Mouse (Mus musculus) spleen, adult 10 weeks (tissue): ENCODE results near the gene Prlh. TPM values are rescaled to one million over a fixed set of nuclear protein-coding genes. Genes with fewer than 3 reads are reported as not detected.

ENCODE experiments used
- polyA plus RNA-seq: library from polyadenylated mRNA; stranded (reverse); fragments of 350-450 nt; fragmentation: Illumina TruSeq; extraction: RNeasy Lipid Tissue Mini Kit (QIAGEN cat#74804); gene quantifications from one replicate; pipeline ENCODE4 v1.2.3, GENCODE M21; 2015; ENCODE audit warnings: low replicate concordance; ENCODE audit not compliant: insufficient read depth

Gene Prlh
- polyA plus RNA-seq, result not detected

GRCm38 (mm10) chr1:90952808-90953207 lies at the start of gene Prlh:
Gene Prlh (plus strand): TSS chr1:90953108.

GRCm38 (mm10) chr1:90914948-90915569 lies 37.8 kb upstream of the Prlh start, which contains the start of gene Mlph:
Gene Mlph (plus strand): TSS chr1:90915085.

DNA sequence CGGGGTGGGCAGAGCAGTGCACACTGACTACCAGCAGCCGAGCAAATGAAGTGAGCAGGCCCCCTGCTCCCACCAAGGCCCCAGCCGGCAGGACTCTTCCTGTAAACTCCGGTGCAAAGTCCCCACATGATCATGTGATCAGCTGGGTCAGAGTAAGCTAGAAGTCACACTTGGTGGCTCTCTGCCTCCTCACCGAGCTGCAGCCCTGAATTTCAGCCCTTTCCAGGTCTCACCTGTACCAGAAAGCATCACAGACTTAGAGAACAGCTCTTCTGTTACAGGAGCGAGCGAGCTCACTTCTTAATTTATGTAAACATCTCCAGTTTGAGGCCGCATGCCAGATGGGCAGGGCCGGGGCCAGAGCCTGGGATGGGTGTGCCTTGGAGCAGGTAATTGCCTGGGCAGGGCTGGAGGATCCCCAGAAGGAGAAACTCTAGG lies 16.5 kb downstream of the Prlh start, which contains the start of gene Rab17:
Rab17 (minus strand) TSS at position 315 of the 438 bp plus-strand sequence.

GRCm38 (mm10) chr1:90998268-90998890 lies 45.5 kb downstream of the Prlh start, which contains the start of gene Lrrfip1:
Gene Lrrfip1 (plus strand): TSS chr1:90998737.

Other genes starting within 250 kb of the Prlh start
- gene Col6a3, start 109.1 kb upstream of the Prlh start, polyA plus RNA-seq, result 19.7 TPM
- 0.39 TPM for gene Mlph, start 38.0 kb upstream of the Prlh start, polyA plus RNA-seq
- gene Rab17, start 16.6 kb downstream of the Prlh start, polyA plus RNA-seq, result not detected
- 136 TPM for gene Lrrfip1, start 45.6 kb downstream of the Prlh start, polyA plus RNA-seq
- gene Rbm44, start 192.0 kb downstream of the Prlh start, polyA plus RNA-seq, result 1.6 TPM
- gene Ramp1, start 226.7 kb downstream of the Prlh start, polyA plus RNA-seq, result 5.8 TPM